Comparison of ENCODE assay signal across 8 mouse cellular contexts in genomic region chr15:78449694-78450418, GRCm38 (mm10). TPM values are rescaled to one million over a fixed set of nuclear protein-coding genes. Genes with fewer than 3 reads are reported as not detected.
DNase-seq lines count a peak whose midpoint lies in the region; ATAC-seq and TF ChIP-seq lines count a peak whose summit lies in the region.

No protein-coding gene starts in this region.

- 38% methylated on average over 7 of the region's 7 CpGs for WGBS in limb, embryonic 11.5 days
- 57% methylated on average over 7 of the region's 7 CpGs for WGBS in limb, embryonic 10.5 days
- 23% methylated on average over 7 of the region's 7 CpGs for WGBS in heart, embryonic 16.5 days
- WGBS in lung, embryonic 14.5 days: 22% methylated on average over 7 of the region's 7 CpGs

- H3K9me3 ChIP-seq in limb, embryonic 11.5 days (ENCODE audit: control insufficient read depth, low read length): no peaks in the 10 kb centered on the region
- no peaks in the 10 kb centered on the region for H3K9me3 ChIP-seq in limb, embryonic 10.5 days (replicated peaks)
- no peaks in the 10 kb centered on the region for H3K9me3 ChIP-seq in heart, embryonic 16.5 days (replicated peaks; ENCODE audit: control insufficient read depth, low read length)
- H3K9me3 ChIP-seq in lung, embryonic 14.5 days (ENCODE audit: low read depth, low read length): no peaks in the 10 kb centered on the region

- H3K4me1 ChIP-seq in limb, embryonic 11.5 days (ENCODE audit: control insufficient read depth, insufficient read depth, low read length): no peaks in the 10 kb centered on the region
- H3K4me1 ChIP-seq in limb, embryonic 10.5 days: peaks cover 22% of the 10 kb centered on the region
- H3K4me1 ChIP-seq in heart, embryonic 16.5 days (ENCODE audit: control insufficient read depth, insufficient read depth, low read length): peaks cover 21% of the 10 kb centered on the region
- H3K4me1 ChIP-seq in lung, embryonic 14.5 days (ENCODE audit: insufficient read depth): no peaks in the 10 kb centered on the region

- no peak overlapping the region; the same call in 1 of the 2 replicates for H3K9ac ChIP-seq in limb, embryonic 11.5 days (ENCODE audit: low read length)
- no peak overlapping the region for H3K9ac ChIP-seq in heart, embryonic 16.5 days (ENCODE audit: low read length)
- no peak overlapping the region for H3K9ac ChIP-seq in lung, embryonic 14.5 days

- no peak overlapping the region for H3K4me3 ChIP-seq in limb, embryonic 11.5 days (ENCODE audit: low read depth, low read length)
- no peak overlapping the region for H3K4me3 ChIP-seq in limb, embryonic 10.5 days
- H3K4me3 ChIP-seq in heart, embryonic 16.5 days (ENCODE audit: low read length): no peak overlapping the region
- H3K4me3 ChIP-seq in lung, embryonic 14.5 days (ENCODE audit: low read depth, low read length): no peak overlapping the region

- peak; percentile 38 for DNase-seq in limb, embryonic 11.5 days (ENCODE audit: low spot score)
- no peak for DNase-seq in limb, embryonic 10.5 days (ENCODE audit: low spot score)
- DNase-seq in MN1 (ENCODE audit: low spot score): peak; percentile 92
- peak; percentile 64 for DNase-seq in c-Kit-positive CD71-positive TER-119-positive erythroid progenitor cells, embryonic 14.5 days (ENCODE audit: low spot score)
- peak; percentile 70 for DNase-seq in lung, embryonic 14.5 days
- DNase-seq in skeletal muscle tissue, adult 2 months (ENCODE audit: low read depth, low spot score): peak; percentile 79
- DNase-seq in ovary, postnatal 36 days (ENCODE audit: low spot score): no peak

- no peak overlapping the region for H3K4me2 ChIP-seq in limb, embryonic 11.5 days (ENCODE audit: low read depth, severe bottlenecking)
- no peak overlapping the region for H3K4me2 ChIP-seq in heart, embryonic 16.5 days (ENCODE audit: low read depth, low read length)
- no peak overlapping the region for H3K4me2 ChIP-seq in lung, embryonic 14.5 days

- ATAC-seq in limb, embryonic 11.5 days (ENCODE audit: insufficient number of reproducible peaks, low FRiP score, low TSS enrichment, low read depth): no peak
- ATAC-seq in heart, embryonic 16.5 days (replicated peaks; ENCODE audit: extremely low read depth, insufficient read depth, low FRiP score): no peak
- no peak for ATAC-seq in lung, embryonic 14.5 days (ENCODE audit: insufficient read depth)

- no peak overlapping the region for H3K27ac ChIP-seq in limb, embryonic 11.5 days (replicated peaks; ENCODE audit: low read depth, low read length)
- H3K27ac ChIP-seq in limb, embryonic 10.5 days: no peak overlapping the region; the same call in 1 of the 2 replicates
- peak overlapping the region; percentile 64 for H3K27ac ChIP-seq in heart, embryonic 16.5 days (ENCODE audit: low read length)
- H3K27ac ChIP-seq in lung, embryonic 14.5 days (ENCODE audit: low read depth): no peak overlapping the region; the same call in 1 of the 2 replicates

- TF ChIP-seq CTCF in lung, embryonic 14.5 days (IDR thresholded peaks at IDR 0.05; ENCODE audit: low read depth): no peak

- H3K27me3 ChIP-seq in limb, embryonic 11.5 days (ENCODE audit: control insufficient read depth, insufficient read depth, low read length): no peaks in the 10 kb centered on the region
- H3K27me3 ChIP-seq in limb, embryonic 10.5 days (ENCODE audit: low read depth, poor library complexity, severe bottlenecking): no peaks in the 10 kb centered on the region
- H3K27me3 ChIP-seq in heart, embryonic 16.5 days (ENCODE audit: control insufficient read depth, insufficient read depth, low read length): no peaks in the 10 kb centered on the region
- no peaks in the 10 kb centered on the region for H3K27me3 ChIP-seq in lung, embryonic 14.5 days (ENCODE audit: insufficient read depth, low read length)

- H3K36me3 ChIP-seq in limb, embryonic 11.5 days (ENCODE audit: control insufficient read depth, insufficient read depth, low read length): no peaks in the 10 kb centered on the region
- no peaks in the 10 kb centered on the region for H3K36me3 ChIP-seq in limb, embryonic 10.5 days
- no peaks in the 10 kb centered on the region for H3K36me3 ChIP-seq in heart, embryonic 16.5 days (ENCODE audit: control insufficient read depth, insufficient read depth)
- H3K36me3 ChIP-seq in lung, embryonic 14.5 days (ENCODE audit: insufficient read depth): no peaks in the 10 kb centered on the region

RNA-seq across cellular contexts. Expression of gene Tmprss6, which starts 18.6 kb away (rescaled TPM):
- 0.27 TPM in 1 of 2 replicates, not detected in the other for polyA plus RNA-seq in limb, embryonic 11.5 days (2014; fragmentation: Nextera tagmentation; extraction: Ambion mirVana)
- polyA plus RNA-seq in limb, embryonic 10.5 days (2016; fragmentation: Nextera tagmentation; extraction: Ambion mirVana): 0.06 TPM in 1 of 2 replicates, not detected in the other
- polyA plus RNA-seq in heart, embryonic 16.5 days (2015; fragmentation: Nextera tagmentation; extraction: Ambion mirVana): 0.38 and 0.79 TPM in 2 replicates
- 0.18 and 0.37 TPM in 2 replicates for polyA plus RNA-seq in lung, embryonic 14.5 days (2014; fragmentation: Nextera tagmentation; extraction: Ambion mirVana)

RNA-seq across cellular contexts. Expression of gene Kctd17, which starts 21.5 kb away (rescaled TPM):
- polyA plus RNA-seq in limb, embryonic 11.5 days (2014; fragmentation: Nextera tagmentation; extraction: Ambion mirVana): 37.9 and 43.4 TPM in 2 replicates
- polyA plus RNA-seq in limb, embryonic 10.5 days (2016; fragmentation: Nextera tagmentation; extraction: Ambion mirVana): 42.8 and 49.9 TPM in 2 replicates
- 18.9 and 22.6 TPM in 2 replicates for polyA plus RNA-seq in heart, embryonic 16.5 days (2015; fragmentation: Nextera tagmentation; extraction: Ambion mirVana)
- polyA plus RNA-seq in lung, embryonic 14.5 days (2014; fragmentation: Nextera tagmentation; extraction: Ambion mirVana): 51.8 and 53.9 TPM in 2 replicates

RNA-seq across cellular contexts. Expression of gene Mpst, which starts 43.6 kb away (rescaled TPM):
- 1.7 and 2.3 TPM in 2 replicates for polyA plus RNA-seq in limb, embryonic 11.5 days (2014; fragmentation: Nextera tagmentation; extraction: Ambion mirVana)
- 1.1 and 2.1 TPM in 2 replicates for polyA plus RNA-seq in limb, embryonic 10.5 days (2016; fragmentation: Nextera tagmentation; extraction: Ambion mirVana)
- 1.9 and 2.1 TPM in 2 replicates for polyA plus RNA-seq in heart, embryonic 16.5 days (2015; fragmentation: Nextera tagmentation; extraction: Ambion mirVana)
- polyA plus RNA-seq in lung, embryonic 14.5 days (2014; fragmentation: Nextera tagmentation; extraction: Ambion mirVana): 3.3 and 3.5 TPM in 2 replicates

RNA-seq across cellular contexts. Expression of gene Tst, which starts 44.1 kb away (rescaled TPM):
- 7.7 and 7.8 TPM in 2 replicates for polyA plus RNA-seq in limb, embryonic 11.5 days (2014; fragmentation: Nextera tagmentation; extraction: Ambion mirVana)
- 8.1 and 8.5 TPM in 2 replicates for polyA plus RNA-seq in limb, embryonic 10.5 days (2016; fragmentation: Nextera tagmentation; extraction: Ambion mirVana)
- polyA plus RNA-seq in heart, embryonic 16.5 days (2015; fragmentation: Nextera tagmentation; extraction: Ambion mirVana): 39.7 and 41.7 TPM in 2 replicates
- 51.9 and 53.5 TPM in 2 replicates for polyA plus RNA-seq in lung, embryonic 14.5 days (2014; fragmentation: Nextera tagmentation; extraction: Ambion mirVana)

RNA-seq across cellular contexts. Expression of gene Il2rb, which starts 45.2 kb away (rescaled TPM):
- not detected in 2 replicates for polyA plus RNA-seq in limb, embryonic 11.5 days (2014; fragmentation: Nextera tagmentation; extraction: Ambion mirVana)
- polyA plus RNA-seq in limb, embryonic 10.5 days (2016; fragmentation: Nextera tagmentation; extraction: Ambion mirVana): 0.04 TPM in 1 of 2 replicates, not detected in the other
- polyA plus RNA-seq in heart, embryonic 16.5 days (2015; fragmentation: Nextera tagmentation; extraction: Ambion mirVana): 1.8 and 4.9 TPM in 2 replicates
- 0.12 TPM in 1 of 2 replicates, not detected in the other for polyA plus RNA-seq in lung, embryonic 14.5 days (2014; fragmentation: Nextera tagmentation; extraction: Ambion mirVana)

Comparison
In these comparisons a context has a peak if more than half of its experiments do, and no peak if none do; other contexts are left out.
1. DNase-seq: peak in limb, embryonic 11.5 days (single experiment), MN1 (single experiment), c-Kit-positive CD71-positive TER-119-positive erythroid progenitor cells, embryonic 14.5 days (single experiment), lung, embryonic 14.5 days (single experiment) and skeletal muscle tissue, adult 2 months (single experiment); none in limb, embryonic 10.5 days (single experiment) and ovary, postnatal 36 days (single experiment).